Mouse (Mus musculus) liver, postnatal 0 days (tissue): ENCODE results near the gene Cldn3. TPM values are rescaled to one million over a fixed set of nuclear protein-coding genes. Genes with fewer than 3 reads are reported as not detected.

Experiments used
- ATAC-seq: fragments of 200-750 bp; cut with Nextera tagmentation; 2 replicates; pipeline ENCODE4 v1.8.0; 2017; ENCODE audit warnings: mild to moderate bottlenecking, moderate library complexity
- DNase-seq: peaks from one replicate; pipeline ENCODE4 v3.0.0-alpha.2; 2016
- H3K27ac ChIP-seq: fragments of 300-500 bp; sonication (generic); 2 replicates; pipeline ENCODE4 v1.5.1; 2014; ENCODE audit warnings: antibody characterized with exemption, moderate library complexity, mild to moderate bottlenecking, low read depth
- H3K27me3 ChIP-seq: fragments of 300-500 bp; sonication (generic); 2 replicates; pipeline ENCODE4 v1.6.1; 2014; ENCODE audit warnings: low read length, control low read depth, mixed read lengths; ENCODE audit not compliant: insufficient read depth
- H3K36me3 ChIP-seq: fragments of 300-500 bp; sonication (generic); replicated peaks from 2 replicates; pipeline ENCODE4 v1.6.1; 2014; ENCODE audit warnings: mild to moderate bottlenecking, control low read depth, low read length, moderate library complexity, mixed read lengths; ENCODE audit not compliant: insufficient read depth
- H3K4me1 ChIP-seq: fragments of 300-500 bp; sonication (generic); 2 replicates; pipeline ENCODE4 v1.6.1; 2014; ENCODE audit warnings: antibody characterized with exemption, mild to moderate bottlenecking, control low read depth; ENCODE audit not compliant: insufficient read depth
- H3K4me2 ChIP-seq: fragments of 300-500 bp; sonication (generic); 2 replicates; pipeline ENCODE4 v1.6.1; 2014; ENCODE audit warnings: low read depth, mild to moderate bottlenecking, low read length, moderate library complexity, mixed read lengths
- H3K4me3 ChIP-seq: fragments of 300-500 bp; sonication (generic); 2 replicates; pipeline ENCODE4 v1.5.1; 2014; ENCODE audit warnings: low read depth, low read length
- H3K9ac ChIP-seq: fragments of 300-500 bp; sonication (generic); replicated peaks from 2 replicates; pipeline ENCODE4 v1.6.1; 2014; ENCODE audit warnings: mild to moderate bottlenecking, moderate library complexity
- H3K9me3 ChIP-seq: fragments of 300-500 bp; sonication (generic); 2 replicates; pipeline ENCODE4 v1.6.1; 2016; ENCODE audit warnings: mild to moderate bottlenecking, control low read depth, low read length, mixed read lengths
- CTCF ChIP-seq: sonication (generic); IDR thresholded peaks from 2 replicates; pipeline ENCODE4 v1.5.1; 2016; ENCODE audit warnings: antibody characterized with exemption, low read depth
- EP300 ChIP-seq: IDR thresholded peaks from 2 replicates; pipeline ENCODE4 v1.6.1; 2016; ENCODE audit warnings: antibody characterized with exemption, low read depth, mild to moderate bottlenecking
- WGBS: fragments of 180-500 bp; shearing (Covaris S2); extraction: QIAGEN DNeasy Blood & Tissue Kit; methylation state at CpG from one replicate; pipeline ENCODE4 v1.1.7; 2014; ENCODE audit not compliant: insufficient replicate concordance; 5-methylcytosine and 5-hydroxymethylcytosine counted together
- polyA plus RNA-seq: library from polyadenylated mRNA; unstranded; fragments of >200 nt; fragmentation: Nextera tagmentation; extraction: Ambion mirVana; gene quantifications from 2 replicates; pipeline ENCODE4 v1.2.1, GENCODE M21; 2015

Cldn3 gene
- polyA plus RNA-seq, 1 experiment from 2014 or later, result 65.0 TPM

DNA sequence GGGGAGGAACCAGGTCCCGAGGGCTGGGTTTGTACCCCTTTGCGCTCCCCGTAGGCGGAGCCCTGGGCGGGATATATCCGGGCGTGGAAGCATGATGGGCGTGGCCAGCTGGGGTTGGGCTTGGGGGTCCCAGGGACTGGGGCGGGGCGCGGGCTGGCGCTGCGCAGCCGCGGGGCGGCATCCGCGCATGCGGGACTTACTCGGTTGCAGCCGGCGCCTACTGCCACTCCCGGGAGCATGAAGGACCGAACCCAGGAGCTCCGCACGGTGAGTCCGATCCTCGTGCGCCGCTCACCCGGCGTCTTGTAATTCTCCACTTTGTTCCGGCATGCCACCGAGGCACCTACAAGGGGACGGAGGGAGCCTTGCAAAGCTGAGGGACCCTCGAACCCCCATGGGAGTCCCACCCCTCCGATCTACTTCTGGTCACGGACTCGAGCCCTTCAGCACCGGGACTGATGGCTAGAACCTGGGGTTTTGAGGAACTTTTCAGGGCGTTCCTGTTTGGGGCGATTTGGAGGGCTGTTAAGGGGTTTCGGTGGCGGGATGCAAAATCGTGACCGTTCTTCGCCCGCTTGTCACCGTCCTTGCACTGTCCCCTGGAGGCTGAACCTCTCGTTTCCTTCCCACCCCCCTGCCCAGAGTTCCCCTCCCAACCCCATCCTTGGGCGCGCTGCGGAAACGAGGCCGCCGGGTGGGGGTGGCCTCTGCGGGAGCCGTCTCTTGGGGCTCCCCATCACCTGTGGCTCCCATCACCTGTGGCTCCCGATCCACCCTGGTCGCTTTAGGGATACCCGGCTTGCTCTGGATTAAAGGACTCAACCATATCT is 37.5 kb downstream of the Cldn3 start, which contains the start of gene Stx1a:
Gene Stx1a (plus strand): TSS at position 139 of the 830 bp plus-strand sequence.
- under 1% methylated on average over 56 of the region's 61 CpGs for WGBS

DNA sequence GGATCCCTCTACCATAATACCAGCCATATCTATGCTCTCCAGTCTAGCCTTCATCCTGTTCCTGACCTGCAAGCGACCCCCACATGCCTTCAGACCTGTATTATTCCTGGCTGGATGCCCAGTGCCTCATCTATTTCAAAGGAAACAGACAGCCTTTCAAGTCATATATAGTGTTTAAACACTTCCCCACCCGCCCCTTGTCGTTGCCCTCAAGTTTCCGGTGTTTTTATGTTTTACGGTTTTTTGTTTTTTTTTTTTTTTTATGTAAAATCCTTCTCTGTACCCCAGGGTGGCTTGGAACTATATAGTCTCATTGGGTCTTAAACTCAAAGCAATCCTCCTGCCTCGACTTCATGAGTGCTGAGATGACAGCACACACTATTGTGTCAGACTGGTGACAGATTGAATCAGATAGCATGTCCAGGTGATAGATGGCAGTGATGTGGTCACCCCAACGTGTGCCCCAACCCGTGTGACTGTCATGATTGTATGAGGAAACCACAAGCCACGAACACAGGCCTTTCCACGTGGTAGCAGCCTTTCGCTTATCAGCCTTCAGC is 38.7 kb downstream of the Cldn3 start:
- H3K4me2 ChIP-seq, result 0 out of 2 replicates have a peak overlapping the region, but pooled peaks have one; percentile 79
- no peaks in the 10 kb centered on the region for H3K9me3 ChIP-seq
- H3K4me1 ChIP-seq, result peaks cover 31% of the 10 kb centered on the region
- H3K27me3 ChIP-seq, result peaks cover 12% of the 10 kb centered on the region
- H3K27ac ChIP-seq, result no peak overlapping the region
- DNase-seq (no peak), ATAC-seq (no peak)
- no peak for TF ChIP-seq EP300
- TF ChIP-seq CTCF, result no peak
- H3K36me3 ChIP-seq, result no peaks in the 10 kb centered on the region
- 24% methylated on average over 11 of the region's 11 CpGs for WGBS
- H3K9ac ChIP-seq, result no peak overlapping the region
- H3K4me3 ChIP-seq, result no peak overlapping the region

More for the DNA sequence above, 37.5 kb downstream of the Cldn3 start, which contains the start of gene Stx1a:
- DNase-seq, result peak; percentile 82
- Histone ChIP-seq H3K36me3 (no peaks in the 10 kb centered on the region), H3K4me2 (peak within 1 kb of the TSS; percentile 79), H3K9me3 (no peaks in the 10 kb centered on the region), H3K9ac (peak within 1 kb of the TSS; percentile 57), H3K27ac (no peak within 1 kb of the TSS), H3K27me3 (peaks cover 12% of the 10 kb centered on the region), H3K4me3 (peak within 1 kb of the TSS; percentile 50), H3K4me1 (peaks cover 24% of the 10 kb centered on the region)
- TF ChIP-seq EP300, result no peak
- TF ChIP-seq CTCF, result no peak
- peak; percentile 83 for ATAC-seq

DNA sequence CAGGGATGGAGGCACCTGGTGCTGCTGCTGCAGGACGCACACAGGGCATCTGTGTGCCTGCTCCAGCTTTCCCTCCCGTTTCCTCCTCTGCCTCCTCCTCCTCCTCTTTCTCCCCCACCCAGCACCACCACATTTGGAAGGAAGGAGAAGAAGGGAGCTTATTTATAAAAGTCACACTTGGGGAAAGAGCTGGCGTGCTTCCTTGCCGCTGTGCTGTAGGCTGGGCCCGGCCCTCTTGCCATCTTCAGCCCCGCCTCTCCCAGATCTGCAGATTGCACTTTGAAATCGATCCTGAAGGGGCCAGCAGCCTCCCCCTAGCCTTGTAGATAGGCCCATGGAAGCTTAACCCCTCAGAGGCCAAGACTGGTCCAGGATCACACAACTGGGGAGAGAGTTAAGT is 39.9 kb downstream of the Cldn3 start:
- no peak for ATAC-seq
- TF ChIP-seq CTCF, result no peak
- TF ChIP-seq EP300, result no peak
- no peak overlapping the region for H3K4me2 ChIP-seq

DNA sequence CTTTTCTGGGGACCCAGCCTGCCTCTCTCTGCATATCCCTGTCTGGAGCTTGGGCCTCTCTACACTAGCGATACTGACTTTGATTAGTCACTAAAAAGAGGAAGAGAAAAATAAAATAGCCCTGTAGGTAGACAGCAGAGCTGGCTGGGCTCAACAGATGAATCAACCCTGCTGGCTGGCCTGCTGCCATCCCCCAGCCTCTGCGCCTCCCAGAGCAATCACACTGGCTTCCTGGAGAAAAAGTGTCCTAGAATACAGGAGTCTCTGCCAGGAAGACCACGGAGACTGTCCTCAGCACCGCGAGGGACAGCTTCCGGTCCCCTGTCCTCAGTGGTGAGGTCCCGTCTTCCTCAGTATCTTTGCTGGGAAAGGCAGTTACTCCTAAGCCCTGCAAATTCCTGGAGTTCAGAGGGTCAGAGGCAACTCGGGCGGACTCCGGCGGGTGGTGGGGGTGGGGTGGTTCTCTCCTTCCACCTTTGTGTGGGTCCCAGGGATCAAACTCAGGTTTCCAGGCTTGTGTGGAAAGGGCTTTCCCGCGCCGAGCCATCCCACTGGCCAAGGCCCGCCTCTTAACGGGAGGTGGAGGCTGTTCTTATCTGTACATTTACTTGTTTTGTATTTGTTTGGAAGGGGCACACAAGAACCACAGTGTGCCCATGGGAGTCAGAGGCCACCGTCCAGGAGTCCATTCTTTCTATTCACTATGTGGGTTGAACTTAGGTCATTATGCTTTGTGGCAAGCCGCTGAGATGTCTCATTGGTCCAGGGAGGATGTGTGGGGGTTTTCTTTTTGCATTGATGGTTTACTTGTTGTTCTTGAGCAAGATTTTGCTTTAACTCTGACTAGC is 43.2 kb downstream of the Cldn3 start:
- Histone ChIP-seq H3K4me1 (peaks cover 20% of the 10 kb centered on the region), H3K9ac (peak overlapping the region; percentile 33), H3K27ac (peak overlapping the region; percentile 90), H3K4me3 (no peak overlapping the region), H3K4me2 (peak overlapping the region; percentile 56), H3K9me3 (no peaks in the 10 kb centered on the region), H3K27me3 (peaks cover 6% of the 10 kb centered on the region), H3K36me3 (no peaks in the 10 kb centered on the region)
- 30% methylated on average over 18 of the region's 18 CpGs for WGBS
- TF ChIP-seq EP300 (0 out of 2 replicates have a peak, but pooled peaks have one; percentile 31), CTCF (no peak)
- ATAC-seq (peak; percentile 92), DNase-seq (peak; percentile 71)

More for the DNA sequence above, 39.9 kb downstream of the Cldn3 start:
- Histone ChIP-seq H3K4me1 (peaks cover 31% of the 10 kb centered on the region), H3K4me3 (no peak overlapping the region), H3K36me3 (no peaks in the 10 kb centered on the region), H3K27me3 (peaks cover 12% of the 10 kb centered on the region), H3K9me3 (no peaks in the 10 kb centered on the region), H3K9ac (no peak overlapping the region), H3K27ac (no peak overlapping the region)
- WGBS, result 33% methylated on average over 7 of the region's 7 CpGs
- no peak for DNase-seq

DNA sequence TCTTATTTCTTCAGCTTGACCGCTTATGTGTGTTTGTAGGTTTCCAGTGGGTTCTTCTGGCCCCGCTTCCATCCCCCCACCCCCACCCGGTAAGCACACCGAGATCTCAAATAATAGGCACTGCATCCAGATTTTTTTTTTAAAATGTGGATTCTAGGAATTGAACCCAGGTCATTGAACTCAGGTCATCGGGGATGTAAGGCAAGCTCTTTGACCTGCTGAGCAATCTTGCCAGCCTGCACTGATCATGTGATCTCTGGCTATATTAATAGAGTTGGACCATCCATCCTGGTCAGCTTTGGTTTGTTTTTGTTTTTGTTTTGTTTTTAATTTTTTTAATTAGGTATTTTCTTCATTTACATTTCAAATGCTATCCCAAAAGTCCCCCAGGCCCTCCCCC is 46.6 kb downstream of the Cldn3 start:
- no peak for ATAC-seq
- DNase-seq, result no peak
- peak overlapping the region; percentile 41 for H3K27ac ChIP-seq
- H3K36me3 ChIP-seq, result no peaks in the 10 kb centered on the region
- H3K27me3 ChIP-seq, result no peaks in the 10 kb centered on the region
- no peak overlapping the region for H3K4me3 ChIP-seq
- H3K9me3 ChIP-seq, result peaks cover 2% of the 10 kb centered on the region
- H3K4me2 ChIP-seq, result no peak overlapping the region
- 74% methylated on average over 5 of the region's 5 CpGs for WGBS
- peaks cover 21% of the 10 kb centered on the region for H3K4me1 ChIP-seq
- TF ChIP-seq CTCF (no peak), EP300 (0 out of 2 replicates have a peak, but pooled peaks have one; percentile 13)
- H3K9ac ChIP-seq, result no peak overlapping the region
